Mouse (Mus musculus): ENCODE measurements around the gene Arxes2. TPM values are rescaled to one million over a fixed set of nuclear protein-coding genes. Genes with fewer than 3 reads are reported as not detected.
A peak's percentile ranks its signal among the peaks of the same experiment; 100 is the strongest.
"Not testable (repeated sequence)": the region's sequence is repeated elsewhere in the genome, so short reads cannot be mapped to it uniquely, and the experiment has no call there.

The Arxes2 gene
- total RNA-seq (2021), result 1 to 10 TPM; 3.1 to 5.2 TPM
- long read RNA-seq, experiment 1, transcript Arxes2-201 (1 exons, 1,532 nt), result major isoform, 9 of 9 reads
- long read RNA-seq, experiment 1, partial matches to known transcripts, result 0 of 9 reads
- long read RNA-seq, experiment 1, other reads (novel, unspliced or antisense), result 0 of 9 reads
- long read RNA-seq, experiment 2, transcript Arxes2-201 (1 exons, 1,532 nt), result major isoform, 6 of 6 reads
- long read RNA-seq, experiment 2, partial matches to known transcripts, result 0 of 6 reads
- long read RNA-seq, experiment 2, other reads (novel, unspliced or antisense), result 0 of 6 reads

DNA sequence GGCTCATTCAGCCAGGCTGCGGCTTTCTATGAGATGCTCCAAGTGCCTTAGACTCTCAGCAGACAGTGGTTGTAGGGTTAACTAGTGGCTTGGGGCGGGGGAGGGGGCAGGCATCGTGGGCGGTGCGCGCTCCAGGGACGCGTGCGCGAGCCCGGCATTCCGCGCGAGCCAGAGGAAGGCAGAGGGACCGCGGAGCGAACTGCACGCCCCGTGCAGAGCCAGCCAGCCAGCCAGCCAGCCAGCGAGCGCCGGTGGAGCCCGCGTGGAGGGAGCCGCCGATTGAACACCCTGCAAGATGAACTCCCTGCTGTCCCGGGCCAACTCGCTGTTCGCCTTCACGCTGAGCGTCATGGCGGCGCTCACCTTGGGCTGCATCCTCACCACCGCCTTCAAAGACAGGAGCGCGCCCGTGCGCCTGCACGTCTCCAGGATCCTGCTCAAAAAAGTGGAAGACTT lies at the start of gene Arxes2:
Gene Arxes2, plus strand, starts transcription at position 161 of the 456 bp plus-strand sequence.
- peak in 1 of 2 experiments; percentile 2 for DNase-seq
- intact Hi-C loops (cut with DNase I), result not testable (repeated sequence)

DNA sequence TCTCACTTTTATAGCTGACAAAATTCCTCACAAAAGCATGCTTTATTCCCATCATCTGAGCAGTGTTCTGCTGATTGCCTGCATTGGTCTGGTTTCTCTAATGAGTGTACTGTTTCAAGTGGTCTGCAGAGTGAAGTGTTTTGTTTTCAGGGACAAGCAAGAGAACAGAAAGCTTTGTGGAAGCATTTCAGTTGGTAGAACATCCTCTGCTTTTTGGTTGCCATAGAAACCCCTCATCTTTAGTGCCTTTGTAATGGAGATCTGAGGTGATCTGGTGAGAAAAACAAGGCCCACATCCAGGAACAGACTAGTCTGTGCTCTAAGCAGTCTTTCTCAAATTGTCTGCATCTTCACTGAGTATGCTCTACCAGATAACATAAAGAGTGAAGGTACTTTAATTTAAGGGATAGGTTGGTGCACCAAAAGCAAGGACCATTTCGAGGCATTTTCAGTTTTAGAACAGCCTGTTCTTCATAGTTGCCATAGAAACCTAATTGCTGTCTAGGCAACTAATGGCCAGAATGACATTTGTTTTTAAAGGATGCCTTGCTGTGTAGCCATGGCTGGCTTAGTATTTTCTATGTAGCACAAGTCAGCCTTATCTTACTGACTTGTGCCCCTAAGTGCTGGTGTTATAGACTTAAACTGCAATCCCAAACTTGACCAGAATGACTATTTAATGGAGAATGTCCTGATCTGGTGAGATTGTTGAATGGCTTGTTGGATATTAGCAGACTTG lies 44.8 kb upstream of the Arxes2 start:
- intact Hi-C loops (cut with DNase I), result no loop called here
- no peak for DNase-seq

DNA sequence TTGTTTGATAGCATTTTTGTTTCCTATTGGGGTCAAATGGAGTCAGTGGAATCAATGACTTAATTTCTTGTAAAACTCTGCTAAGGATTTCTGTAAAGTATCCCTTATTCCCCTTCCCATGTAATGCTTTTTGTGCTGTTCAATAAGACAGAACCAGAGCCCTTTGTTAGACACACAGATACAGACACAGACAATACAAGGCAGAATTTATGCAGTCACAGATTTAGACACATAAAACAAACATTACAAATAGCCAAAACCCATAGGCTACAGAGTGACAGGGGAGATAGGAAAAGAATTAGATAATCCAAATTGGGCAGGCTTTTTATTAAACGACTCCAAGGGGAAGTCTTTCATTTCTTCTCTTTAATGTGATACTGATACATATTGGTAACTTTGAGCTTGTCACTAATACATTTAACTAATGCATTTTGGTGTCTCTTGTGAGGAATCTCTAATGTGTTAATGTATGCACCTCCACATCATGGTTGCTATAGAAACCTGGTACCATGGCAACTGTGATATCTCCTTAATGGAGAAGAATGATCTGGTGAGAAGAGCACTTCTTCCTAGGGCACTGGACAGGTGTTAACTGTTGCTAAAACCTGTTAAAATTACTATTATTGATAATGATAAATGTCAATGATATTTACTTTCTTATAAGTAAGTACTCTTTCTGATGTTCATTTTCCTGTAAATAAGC lies 36.5 kb upstream of the Arxes2 start:
- intact Hi-C loops (cut with DNase I), result no loop called here
- no peak for DNase-seq

DNA sequence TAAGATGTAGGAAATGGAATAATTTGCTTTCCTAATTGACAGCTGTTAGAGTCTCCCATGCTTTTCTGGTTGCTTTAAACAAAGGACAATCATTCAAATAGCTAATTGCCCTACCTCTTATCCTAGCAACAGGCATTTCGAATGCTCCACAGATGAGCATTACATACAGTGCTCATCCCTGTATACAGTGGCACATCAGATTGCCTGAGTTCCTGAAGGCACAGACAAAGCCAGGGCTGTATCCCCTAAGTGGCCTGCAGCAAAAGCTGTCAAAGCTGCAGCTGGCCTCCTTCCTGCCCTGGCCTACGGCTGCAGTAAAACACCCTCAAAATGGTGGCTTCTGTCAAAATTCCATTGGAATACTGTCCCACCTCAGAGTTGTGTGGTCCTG lies 35.9 kb upstream of the Arxes2 start:
- intact Hi-C loops (cut with DNase I), result no loop called here
- no peak for DNase-seq

DNA sequence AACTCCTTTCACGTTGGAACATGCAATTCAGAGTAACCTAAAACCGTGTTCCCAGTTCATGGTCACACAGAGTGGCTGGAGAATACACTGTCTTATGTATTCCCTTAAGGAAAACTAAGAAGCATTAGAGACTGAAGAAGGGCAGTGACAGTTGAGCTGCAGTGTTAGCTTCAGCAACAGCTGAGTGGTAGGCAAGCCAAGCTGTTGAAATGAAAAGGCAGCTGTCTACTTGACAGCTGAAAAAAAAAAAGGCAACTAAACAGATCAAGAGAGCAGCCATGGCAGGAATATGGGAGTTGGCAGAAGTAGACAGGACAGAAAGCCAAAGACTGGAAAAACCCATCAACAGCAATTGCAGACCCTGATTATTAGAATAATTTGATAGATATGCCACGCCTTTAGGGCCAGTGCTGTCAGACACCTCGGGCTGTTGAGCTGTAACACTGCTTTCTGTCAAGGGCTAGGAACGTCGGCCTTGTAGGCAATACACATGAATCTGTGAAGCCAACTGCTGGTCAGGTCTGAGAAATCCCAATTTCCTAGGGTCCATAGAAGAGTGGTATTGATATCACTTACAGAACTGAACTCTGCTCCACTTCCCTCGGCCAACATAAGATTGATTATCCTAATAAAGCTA lies 34.9 kb upstream of the Arxes2 start:
- DNase-seq, result peak in 1 of 2 experiments; percentile 31
- intact Hi-C loops (cut with DNase I), result no loop called here

DNA sequence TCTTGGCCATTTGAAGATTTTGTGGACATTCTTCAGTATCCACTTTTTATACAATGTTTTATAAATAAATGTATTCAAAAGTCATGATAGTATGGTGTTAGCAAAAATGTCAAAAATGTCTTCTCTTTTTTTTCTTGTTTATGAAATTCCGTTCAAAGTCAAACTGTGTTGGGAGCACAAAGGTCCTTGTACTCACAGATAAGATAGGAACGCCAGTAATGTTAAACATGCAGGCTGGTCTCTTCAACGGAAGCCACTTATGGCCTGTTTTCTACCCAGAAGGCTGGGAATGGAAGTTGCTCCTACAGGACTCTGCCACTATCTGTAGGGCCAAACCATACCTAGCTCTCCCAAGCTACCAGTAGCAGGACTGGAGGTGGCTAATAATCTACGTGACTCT lies 34.1 kb upstream of the Arxes2 start:
- DNase-seq, result no peak
- intact Hi-C loops (cut with DNase I), result no loop called here

DNA sequence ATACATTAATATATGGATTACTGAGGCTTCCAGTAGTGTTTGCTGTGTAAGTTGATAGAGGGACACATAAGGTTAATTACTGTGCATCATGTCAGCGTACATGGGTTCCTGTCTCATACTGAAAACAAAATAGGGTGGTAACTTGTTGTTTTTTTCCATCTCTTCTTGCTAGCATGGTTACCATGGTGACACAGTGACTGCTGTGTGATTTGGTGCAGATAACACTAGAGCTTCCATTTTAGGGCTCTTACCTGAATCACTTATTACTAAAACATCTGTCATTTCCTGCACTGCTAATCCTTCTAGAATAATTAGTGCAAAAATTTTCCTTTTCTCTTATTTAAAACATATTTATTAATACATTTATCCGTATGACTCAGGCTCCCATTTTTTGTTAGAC lies 31.3 kb upstream of the Arxes2 start:
- DNase-seq, result no peak
- intact Hi-C loops (cut with DNase I), result loop anchor here (5.0 kb wide), 1 partner anchor 155 kb away; no protein-coding TSS in a partner anchor

DNA sequence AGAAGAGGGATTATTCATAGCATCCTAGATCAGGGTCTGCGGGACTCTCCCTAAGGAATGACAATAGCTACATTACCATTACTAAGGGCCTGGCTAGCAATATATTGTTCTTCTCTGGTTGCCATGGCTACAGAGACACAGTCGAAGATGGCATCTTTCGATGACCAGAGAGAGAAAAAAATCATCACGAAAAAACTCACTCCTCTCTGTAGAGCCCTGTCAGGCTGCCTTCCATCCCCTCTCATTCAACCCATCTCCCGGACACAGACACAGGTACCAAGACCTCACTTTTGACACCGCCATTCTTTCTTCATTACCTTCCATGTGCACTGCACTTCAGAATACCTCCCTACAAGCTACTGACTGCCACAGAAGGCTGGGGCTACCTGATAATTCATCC lies 30.5 kb upstream of the Arxes2 start:
- intact Hi-C loops (cut with DNase I), result loop anchor here (5.0 kb wide), 1 partner anchor 156 kb away; no protein-coding TSS in a partner anchor
- no peak for DNase-seq

DNA sequence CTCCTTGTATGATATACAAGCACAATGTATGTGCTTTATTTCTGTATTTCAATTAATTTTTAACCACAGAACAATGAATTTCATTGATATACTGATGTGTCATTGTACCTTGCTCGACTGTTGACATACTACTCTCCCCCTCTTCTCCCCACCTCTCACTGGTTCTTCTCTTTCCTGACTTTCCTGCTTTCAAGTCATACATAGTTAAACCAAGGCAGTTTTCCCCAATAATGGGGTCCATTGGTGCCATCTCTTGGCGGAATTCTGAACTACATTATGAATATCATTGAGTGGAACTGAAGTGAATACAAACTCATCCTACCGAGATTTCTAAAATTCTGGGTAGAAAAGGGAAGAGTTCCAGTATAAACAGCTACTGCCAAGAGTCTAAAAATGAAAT lies 30.0 kb upstream of the Arxes2 start:
- peak in 1 of 2 experiments; percentile 57 for DNase-seq
- intact Hi-C loops (cut with DNase I), result loop anchor here (5.0 kb wide), 1 partner anchor 156 kb away; no protein-coding TSS in a partner anchor

DNA sequence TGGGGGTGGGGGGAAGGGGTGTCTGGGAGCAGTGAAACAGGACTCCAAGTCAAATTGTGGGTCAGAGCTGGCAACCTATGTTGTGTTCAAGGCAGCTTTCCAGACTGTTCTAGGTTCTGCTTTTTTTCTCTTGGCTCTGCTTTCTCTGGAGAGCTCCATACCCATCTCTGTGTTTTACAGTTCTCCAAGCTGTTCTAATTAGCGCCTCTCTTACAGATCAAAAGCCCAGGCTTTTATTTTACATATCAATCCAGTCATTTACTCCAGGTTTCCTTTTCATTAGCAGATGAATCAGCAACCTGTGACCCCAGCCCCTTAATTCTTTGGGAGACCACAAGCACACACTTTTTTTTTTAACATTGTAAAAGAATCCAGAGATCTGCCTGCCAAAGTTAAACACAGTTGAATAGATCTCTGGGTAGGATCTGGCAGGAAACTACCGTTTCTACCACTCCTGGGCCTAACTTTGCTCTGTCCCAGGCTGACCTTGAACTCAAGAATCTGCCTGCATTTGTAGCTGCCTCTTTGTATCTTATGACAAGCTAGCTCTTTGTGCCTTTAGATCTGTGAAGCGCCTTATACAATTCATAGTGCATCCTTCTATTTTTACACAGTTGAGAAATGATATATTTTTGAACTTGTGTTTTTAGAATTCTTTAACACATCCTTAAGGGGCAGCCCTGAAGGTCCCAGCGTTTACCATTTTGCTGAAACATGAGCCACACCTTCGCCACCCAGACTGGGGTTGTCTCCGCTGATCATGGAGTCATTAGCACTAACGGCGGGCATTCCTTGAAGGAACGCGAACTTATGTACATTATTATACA lies 19.8 kb upstream of the Arxes2 start:
- DNase-seq, result no peak
- intact Hi-C loops (cut with DNase I), result loop anchor here (10.0 kb wide), 1 partner anchor 409 kb away; no protein-coding TSS in a partner anchor

DNA sequence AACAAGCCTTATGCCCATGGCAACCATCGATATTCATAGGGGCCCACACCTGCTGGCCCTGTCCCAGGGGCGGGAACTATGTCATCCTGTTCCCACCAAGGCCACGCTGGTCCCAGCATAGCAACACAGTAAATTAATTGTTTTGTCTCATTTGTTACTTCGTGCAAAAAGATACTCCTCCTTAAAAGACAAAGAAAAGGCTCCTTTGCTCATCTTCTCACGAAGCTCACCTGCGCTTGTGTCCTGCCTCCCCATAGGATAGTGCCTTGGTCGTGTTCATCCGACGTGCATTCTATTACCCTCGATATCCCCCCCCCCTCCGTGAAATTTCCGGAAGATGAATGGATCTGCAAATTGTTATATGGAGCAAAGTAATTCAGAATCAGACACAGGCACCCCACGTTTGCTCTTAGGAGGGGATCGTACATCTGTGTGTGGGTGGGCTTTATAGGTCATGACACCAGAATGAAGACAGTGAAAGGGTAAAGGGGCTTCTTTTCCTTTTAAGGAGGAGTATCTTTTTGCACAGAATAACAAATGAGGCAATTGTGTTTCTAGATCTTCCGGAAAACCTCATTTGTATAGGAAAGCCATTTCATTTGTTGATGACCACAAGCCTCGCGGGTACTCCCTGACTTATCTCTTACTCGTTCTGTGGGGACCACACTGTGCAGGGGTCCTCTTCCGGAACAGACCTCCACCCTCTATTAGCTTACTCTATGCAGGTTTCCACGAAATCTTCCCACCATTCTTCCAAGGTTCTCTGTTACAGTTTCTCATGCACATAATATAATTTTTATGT lies 19.0 kb upstream of the Arxes2 start:
- DNase-seq, result no peak
- intact Hi-C loops (cut with DNase I), result loop anchor here (5.0 to 10.0 kb wide), 2 partner anchors 172 to 410 kb away; no protein-coding TSS in a partner anchor

DNA sequence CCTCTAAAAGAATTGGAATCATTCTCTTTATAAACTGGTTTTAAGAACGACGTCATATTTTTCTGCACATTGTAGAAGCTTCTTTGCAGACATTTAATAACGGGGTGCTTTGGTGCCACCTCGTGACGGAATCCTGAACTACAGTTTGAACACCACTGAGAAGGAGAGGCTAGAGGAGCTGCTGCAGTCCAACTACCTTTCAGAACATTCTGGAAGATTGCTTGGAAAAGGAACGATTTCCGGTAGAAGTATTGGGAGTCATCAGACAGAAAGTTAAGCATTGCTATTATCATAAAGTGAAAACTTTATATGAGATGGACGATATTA lies 18.4 kb upstream of the Arxes2 start:
- intact Hi-C loops (cut with DNase I), result loop anchor here (5.0 to 10.0 kb wide), 2 partner anchors 173 to 410 kb away; no protein-coding TSS in a partner anchor
- peak; percentile 58 to 79 for DNase-seq

DNA sequence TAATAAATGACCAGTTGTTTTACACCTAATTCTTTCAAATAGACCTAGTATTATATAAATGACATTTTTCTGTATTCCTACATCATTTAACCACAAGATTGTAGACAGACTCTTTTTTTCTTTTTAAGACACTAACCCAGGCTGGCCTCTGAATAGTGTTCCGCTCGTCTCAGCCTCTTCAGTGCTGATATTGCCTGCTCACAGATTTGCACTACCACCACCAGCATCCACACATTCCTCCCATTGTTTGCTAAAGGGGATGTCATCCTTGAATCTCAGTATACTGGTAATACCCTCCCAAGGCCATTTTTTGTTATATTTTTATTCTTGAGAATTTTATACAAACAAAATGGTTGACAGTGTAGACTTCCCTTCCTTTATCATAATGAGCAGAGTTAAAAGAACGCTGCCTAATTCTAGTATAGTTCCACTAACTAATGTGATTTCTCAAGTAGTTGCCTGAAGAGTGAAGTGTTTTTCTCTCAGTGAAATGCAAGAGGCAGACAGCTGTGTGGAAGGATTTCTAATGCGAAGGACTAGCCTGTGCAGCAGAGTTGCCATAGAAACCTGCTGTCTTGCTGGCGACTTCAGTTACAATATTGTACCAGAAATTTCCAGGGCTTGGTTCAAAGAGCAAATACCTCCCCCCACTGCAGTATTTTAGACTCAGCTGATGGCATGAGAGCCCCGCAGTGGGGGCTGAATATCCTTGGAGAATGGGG lies 8.9 kb upstream of the Arxes2 start:
- intact Hi-C loops (cut with DNase I), result no loop called here
- DNase-seq, result no peak

DNA sequence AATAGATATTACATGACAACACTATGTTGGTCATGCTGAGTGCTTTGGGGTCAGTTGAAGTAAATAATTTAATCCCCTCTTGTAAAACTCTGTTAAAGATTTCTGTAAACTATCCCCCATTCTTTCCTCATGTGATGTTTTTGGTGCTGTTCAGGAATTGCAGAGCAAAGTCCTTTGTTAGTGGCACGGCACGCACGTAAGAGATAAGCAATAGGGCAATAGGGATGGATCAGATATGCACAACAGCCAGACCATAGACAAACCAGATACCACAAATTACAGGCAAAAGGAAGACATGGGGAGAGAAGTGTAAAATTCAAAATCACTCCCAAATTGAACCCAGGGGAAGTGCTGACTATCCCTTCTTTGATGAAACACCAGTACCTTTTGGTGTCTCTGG lies 7.4 kb upstream of the Arxes2 start:
- DNase-seq, result no peak
- intact Hi-C loops (cut with DNase I), result no loop called here

DNA sequence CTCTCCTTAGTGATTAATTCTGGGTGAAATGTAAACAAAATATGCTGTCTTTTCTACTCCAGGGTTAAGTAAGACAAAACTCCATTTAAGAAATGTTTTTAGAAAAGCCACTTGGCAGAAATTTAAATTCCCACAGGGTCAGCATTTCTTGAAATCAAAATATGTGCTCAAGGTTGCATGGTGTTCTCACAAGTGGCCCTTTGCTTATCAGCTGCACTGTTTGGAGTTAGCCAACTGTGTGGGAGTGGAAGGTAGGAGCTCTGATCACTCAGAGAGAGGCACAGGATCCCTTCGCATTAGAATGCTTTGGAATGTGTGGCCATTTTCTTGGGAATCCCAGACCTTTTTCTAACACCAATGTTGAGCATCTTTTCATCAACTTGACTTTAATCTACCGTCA lies 3.0 kb upstream of the Arxes2 start:
- no peak for DNase-seq
- intact Hi-C loops (cut with DNase I), result no loop called here

DNA sequence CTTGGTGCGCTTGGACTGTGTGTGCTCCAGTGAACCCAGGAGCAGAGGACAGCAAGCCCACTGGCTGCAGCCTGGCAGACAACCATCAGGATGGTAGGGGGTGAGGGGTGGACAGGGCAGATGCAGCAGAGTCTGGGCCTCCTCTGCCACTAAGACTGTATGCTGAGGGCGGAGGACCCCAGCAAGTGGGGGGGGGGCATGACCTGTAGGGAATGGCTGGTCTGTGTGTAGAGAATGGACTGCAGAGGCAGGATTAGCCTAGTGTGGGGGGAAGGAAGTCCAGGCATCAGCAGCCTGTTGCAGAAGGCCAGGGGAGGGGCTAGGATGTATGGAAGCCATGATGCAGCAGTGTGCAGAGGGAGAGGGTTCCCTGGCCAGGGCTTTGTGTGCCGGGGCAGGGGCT lies 431 bp upstream of the Arxes2 start:
- DNase-seq; intact Hi-C loops (cut with DNase I): not testable (repeated sequence)

DNA sequence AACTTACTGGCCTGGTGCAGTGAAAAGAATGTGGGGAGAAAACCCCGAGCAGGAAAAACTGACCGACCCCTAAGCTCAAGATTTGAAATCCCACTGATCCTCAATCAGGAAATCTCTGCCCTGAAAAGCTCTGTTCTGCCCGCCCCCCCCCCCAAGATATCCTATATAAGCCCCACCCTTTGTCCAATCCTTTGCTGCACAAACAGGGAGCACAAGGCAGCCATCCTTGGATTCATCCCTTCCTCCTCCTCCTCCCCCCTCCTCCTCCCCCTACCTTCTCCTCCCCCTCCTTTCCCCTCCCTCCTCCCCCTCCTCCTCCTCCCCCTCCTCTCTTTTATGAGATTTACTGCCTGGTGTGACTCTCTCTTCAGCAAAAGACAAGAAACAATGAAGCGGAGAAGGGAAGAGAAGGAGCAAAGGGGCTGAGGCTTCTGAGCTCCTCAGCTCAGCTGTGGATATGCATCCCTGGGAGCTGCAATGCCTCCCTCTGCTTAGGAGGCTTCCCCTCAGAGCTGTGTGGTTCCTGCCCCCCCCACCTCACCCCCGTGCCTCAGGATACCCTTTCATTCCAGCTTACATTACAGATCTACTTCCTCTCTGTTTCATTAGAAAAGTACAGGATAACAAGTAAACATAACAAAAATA lies 13.7 kb downstream of the Arxes2 start:
- DNase-seq, result no peak
- intact Hi-C loops (cut with DNase I), result no loop called here

DNA sequence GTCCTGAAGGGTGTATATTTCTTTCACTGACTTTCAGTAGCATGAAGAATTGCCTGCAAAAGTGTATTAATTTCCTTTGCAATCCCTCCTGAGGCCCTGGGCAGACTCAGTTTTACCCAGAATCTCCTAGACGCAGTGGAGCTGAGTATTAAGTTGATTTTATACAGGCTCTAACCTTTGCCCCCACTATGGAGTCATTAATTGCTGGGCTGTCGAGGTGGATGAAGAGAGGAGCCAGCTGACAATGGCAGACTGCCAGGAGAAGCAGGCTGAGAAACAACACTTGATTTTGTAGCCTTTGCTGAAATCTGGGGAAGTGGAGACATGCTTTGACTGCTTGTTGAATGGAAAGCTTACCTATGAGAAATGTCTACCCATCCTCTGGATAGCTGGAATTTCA lies 20.8 kb downstream of the Arxes2 start:
- intact Hi-C loops (cut with DNase I), result no loop called here
- DNase-seq, result peak in 1 of 2 experiments; percentile 5

All from heart, postnatal 14 days (tissue).